Mouse (Mus musculus) hindbrain, embryonic 13.5 days (tissue): ENCODE results near the gene Prpf8. TPM values are rescaled to one million over a fixed set of nuclear protein-coding genes. Genes with fewer than 3 reads are reported as not detected.

Experiments used
- ATAC-seq: fragments of 200-750 bp; cut with Nextera tagmentation; 2 replicates; pipeline ENCODE4 v1.8.0; 2017; ENCODE audit warnings: moderate TSS enrichment; ENCODE audit not compliant: low FRiP score
- H3K27ac ChIP-seq: fragments of 300-500 bp; sonication (generic); 2 replicates; pipeline ENCODE4 v1.5.1; 2015; ENCODE audit warnings: inconsistent platforms, mild to moderate bottlenecking, moderate library complexity
- H3K27me3 ChIP-seq: fragments of 300-500 bp; sonication (generic); 2 replicates; pipeline ENCODE4 v1.6.1; 2015; ENCODE audit warnings: mild to moderate bottlenecking, inconsistent platforms
- H3K36me3 ChIP-seq: fragments of 300-500 bp; sonication (generic); 2 replicates; pipeline ENCODE4 v1.6.1; 2015; ENCODE audit warnings: mild to moderate bottlenecking, inconsistent platforms
- H3K4me1 ChIP-seq: fragments of 300-500 bp; sonication (generic); replicated peaks from 2 replicates; pipeline ENCODE4 v1.6.1; 2015; ENCODE audit warnings: inconsistent platforms
- H3K4me2 ChIP-seq: fragments of 300-500 bp; sonication (generic); 2 replicates; pipeline ENCODE4 v1.6.1; 2015; ENCODE audit warnings: inconsistent platforms, mild to moderate bottlenecking, moderate library complexity
- H3K4me3 ChIP-seq: fragments of 300-500 bp; sonication (generic); 2 replicates; pipeline ENCODE4 v1.5.1; 2015; ENCODE audit warnings: mild to moderate bottlenecking, inconsistent platforms
- H3K9ac ChIP-seq: fragments of 300-500 bp; sonication (generic); 2 replicates; pipeline ENCODE4 v1.6.1; 2015; ENCODE audit warnings: mild to moderate bottlenecking, inconsistent platforms
- H3K9me3 ChIP-seq: fragments of 300-500 bp; sonication (generic); 2 replicates; pipeline ENCODE4 v1.6.1; 2016; ENCODE audit warnings: inconsistent platforms
- WGBS: fragments of 180-500 bp; shearing (Covaris S2); methylation state at CpG from one replicate; pipeline ENCODE4 v1.1.7; 2015; 5-methylcytosine and 5-hydroxymethylcytosine counted together
- polyA plus RNA-seq: library from polyadenylated mRNA; unstranded; fragments of >200 nt; fragmentation: Nextera tagmentation; extraction: Ambion mirVana; gene quantifications from 2 replicates; pipeline ENCODE4 v1.2.1, GENCODE M21; 2015

Prpf8 gene
- polyA plus RNA-seq, 1 experiment from 2014 or later, result 49.2 TPM

DNA sequence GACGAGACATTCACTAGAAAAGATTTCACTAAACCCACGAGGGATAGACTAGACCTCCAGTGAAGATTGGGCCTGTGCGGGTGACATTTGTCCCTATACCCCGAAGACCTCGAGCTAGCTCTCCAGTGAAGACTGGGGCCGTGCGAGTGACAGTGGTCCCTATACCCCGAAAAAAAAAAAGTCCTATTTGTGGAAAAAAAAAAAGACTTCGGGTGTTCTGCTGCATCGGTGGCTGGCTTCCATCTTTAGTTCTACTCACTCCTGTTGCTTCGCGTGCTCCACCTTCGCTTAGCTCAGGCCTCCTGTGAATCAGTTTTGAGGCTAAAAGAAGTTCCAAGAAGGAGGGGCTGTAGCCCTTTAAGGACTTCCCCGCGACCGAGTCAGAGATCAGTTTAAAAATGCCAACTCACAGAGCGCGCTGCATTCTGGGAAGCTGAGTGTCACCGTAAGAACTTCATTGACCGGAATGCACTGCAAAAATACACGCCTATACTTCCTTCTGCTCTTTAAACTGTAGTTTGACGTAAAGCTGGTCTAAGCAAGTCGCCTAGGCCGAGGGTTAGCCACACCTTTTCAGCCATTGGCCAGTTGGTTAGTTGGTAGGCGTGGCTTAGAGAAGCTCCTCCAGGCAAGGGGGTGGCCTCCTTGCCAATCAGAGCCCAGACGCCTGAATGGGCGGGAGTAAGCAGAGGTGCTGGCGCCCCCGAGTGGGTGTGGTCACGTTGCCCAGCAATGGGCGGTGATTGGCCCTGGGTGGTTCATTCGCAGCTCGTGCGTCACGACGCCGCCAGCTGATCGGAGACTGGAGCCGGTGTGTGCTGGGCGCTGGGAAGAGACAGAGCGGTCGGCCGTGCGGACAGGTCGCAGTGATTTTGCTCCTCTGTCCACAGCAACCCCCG is 25.5 kb upstream of the Prpf8 start, which contains the start of gene Tlcd2:
Gene Tlcd2, plus strand, starts transcription at position 872 of the 899 bp plus-strand sequence.
- Histone ChIP-seq H3K9ac (peak within 1 kb of the TSS; percentile 81), H3K4me3 (peak within 1 kb of the TSS; percentile 76), H3K27me3 (no peaks in the 10 kb centered on the region), H3K4me1 (peaks cover 36% of the 10 kb centered on the region), H3K36me3 (peaks cover 17% of the 10 kb centered on the region), H3K27ac (peak within 1 kb of the TSS; percentile 87), H3K9me3 (no peaks in the 10 kb centered on the region), H3K4me2 (peak within 1 kb of the TSS; percentile 98)
- WGBS, result under 1% methylated on average over 46 of the region's 46 CpGs
- ATAC-seq, result peak; percentile 96

DNA sequence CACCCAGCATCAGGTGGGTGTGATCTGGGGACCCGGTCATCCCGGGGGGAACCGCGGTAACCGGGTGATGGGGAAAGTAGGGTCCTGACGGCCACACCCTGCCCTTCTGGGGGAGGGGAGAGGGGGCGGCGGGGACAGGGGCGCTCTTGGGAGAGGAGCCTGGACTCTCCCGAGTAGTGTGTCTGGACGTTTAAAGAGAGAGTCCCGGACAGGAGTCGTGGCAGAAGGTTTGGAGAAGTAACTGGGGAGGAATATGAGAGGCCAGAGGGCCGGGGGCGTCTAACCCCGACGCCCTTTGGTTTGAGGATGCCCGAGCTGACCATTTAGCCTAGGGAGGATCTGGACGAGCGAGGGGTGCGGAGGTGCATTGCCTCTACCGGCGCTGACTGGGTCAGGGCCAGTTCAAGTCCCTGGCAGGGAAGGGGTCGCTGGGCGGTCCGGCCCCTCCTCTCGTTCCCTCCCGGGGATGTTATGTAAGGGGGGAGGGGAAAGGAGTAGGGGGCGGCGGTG is 24.8 kb upstream of the Prpf8 start:
- Histone ChIP-seq H3K9me3 (no peaks in the 10 kb centered on the region), H3K27me3 (0 out of 2 replicates have a peak, but pooled peaks cover 1% of the 10 kb centered on the region), H3K4me2 (peak overlapping the region; percentile 98), H3K4me3 (peak overlapping the region; percentile 76), H3K4me1 (peaks cover 36% of the 10 kb centered on the region), H3K36me3 (peaks cover 20% of the 10 kb centered on the region), H3K27ac (peak overlapping the region; percentile 78), H3K9ac (peak overlapping the region; percentile 81)
- peak; percentile 50 for ATAC-seq
- WGBS, result under 1% methylated on average over 30 of the region's 30 CpGs

DNA sequence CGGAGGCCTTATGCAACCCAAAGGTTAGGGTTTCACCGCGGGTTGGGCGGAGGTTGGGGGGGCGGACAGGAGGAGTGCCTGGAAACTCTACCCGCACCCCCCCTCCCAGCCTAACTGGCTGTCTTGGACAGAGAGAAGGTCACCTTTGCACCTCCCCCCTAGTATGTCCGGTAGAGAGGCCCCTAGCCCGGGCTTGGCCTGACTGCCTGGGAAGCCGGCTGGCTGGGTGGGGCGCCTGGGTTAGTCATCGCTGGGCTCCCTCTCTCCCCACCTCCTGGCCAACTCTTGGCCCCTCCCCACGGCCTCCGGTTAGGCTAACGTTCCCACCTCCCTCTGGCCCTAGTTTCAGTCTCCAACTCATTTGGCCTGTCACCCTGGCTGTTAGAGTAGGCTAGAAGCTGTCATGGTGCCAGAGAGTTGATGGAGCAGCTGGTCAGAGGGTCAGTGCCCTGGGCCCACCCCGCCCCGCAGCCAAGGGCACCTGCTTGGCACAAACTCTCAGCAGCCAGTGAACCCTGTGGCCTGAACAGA is 24.3 kb upstream of the Prpf8 start:
- Histone ChIP-seq H3K27me3 (0 out of 2 replicates have a peak, but pooled peaks cover 5% of the 10 kb centered on the region), H3K36me3 (peaks cover 23% of the 10 kb centered on the region), H3K9me3 (no peaks in the 10 kb centered on the region), H3K9ac (peak overlapping the region; percentile 81), H3K4me2 (peak overlapping the region; percentile 98), H3K27ac (peak overlapping the region; percentile 78), H3K4me1 (peaks cover 36% of the 10 kb centered on the region), H3K4me3 (peak overlapping the region; percentile 76)
- 6% methylated on average over 14 of the region's 16 CpGs for WGBS
- no peak for ATAC-seq

DNA sequence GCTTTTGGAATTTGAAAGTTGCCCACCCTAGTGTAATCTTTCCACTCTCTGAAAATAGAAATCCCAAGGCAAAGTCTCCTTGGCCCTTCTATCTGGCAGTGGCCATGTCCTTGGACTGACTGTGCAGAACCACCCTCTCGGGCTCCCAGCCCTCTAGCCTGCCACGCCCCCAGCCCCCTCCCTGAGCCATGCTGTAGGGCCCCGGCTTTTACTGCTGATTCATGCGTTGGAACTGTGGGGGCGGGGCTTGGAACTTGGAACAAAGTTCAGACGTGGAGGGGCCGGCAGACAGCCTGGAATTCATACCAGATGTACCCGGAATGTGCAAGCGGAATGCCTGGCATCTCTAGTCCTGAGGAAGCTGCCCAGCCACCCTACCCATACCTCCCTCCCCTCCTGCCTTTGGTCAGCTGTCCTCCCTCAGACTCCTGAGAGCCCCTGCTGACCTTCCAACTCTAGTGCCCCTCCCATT is 23.7 kb upstream of the Prpf8 start:
- Histone ChIP-seq H3K36me3 (peaks cover 23% of the 10 kb centered on the region), H3K9ac (peak overlapping the region; percentile 81; the same call in 1 of the 2 replicates), H3K4me2 (peak overlapping the region; percentile 98), H3K4me1 (peaks cover 42% of the 10 kb centered on the region), H3K9me3 (no peaks in the 10 kb centered on the region), H3K27me3 (0 out of 2 replicates have a peak, but pooled peaks cover 8% of the 10 kb centered on the region), H3K27ac (peak overlapping the region; percentile 78; the same call in 1 of the 2 replicates), H3K4me3 (peak overlapping the region; percentile 76)
- 7% methylated on average over 9 of the region's 9 CpGs for WGBS
- no peak for ATAC-seq

DNA sequence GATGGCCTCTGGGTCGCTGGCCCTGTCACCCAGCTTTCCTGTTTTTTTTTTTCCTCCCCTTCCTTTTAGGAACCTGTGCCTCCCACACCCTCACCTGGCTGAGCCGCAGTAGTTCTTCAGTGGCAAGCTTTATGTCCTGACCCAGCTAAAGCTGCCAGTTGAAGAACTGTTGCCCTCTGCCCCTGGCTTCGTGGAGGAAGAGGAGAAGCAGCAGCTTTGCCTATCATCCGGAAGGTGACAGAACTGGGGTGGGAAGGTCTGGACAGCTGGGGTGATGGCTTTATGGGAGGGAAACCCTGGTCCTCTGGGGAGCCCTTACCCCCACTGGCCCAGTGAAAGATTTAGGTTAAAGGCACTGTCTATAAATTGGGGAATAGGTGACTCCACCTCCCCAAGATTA is 23.0 kb upstream of the Prpf8 start:
- Histone ChIP-seq H3K27me3 (0 out of 2 replicates have a peak, but pooled peaks cover 14% of the 10 kb centered on the region), H3K4me2 (no peak overlapping the region; the same call in 1 of the 2 replicates), H3K4me1 (peaks cover 44% of the 10 kb centered on the region), H3K9me3 (no peaks in the 10 kb centered on the region), H3K36me3 (peaks cover 23% of the 10 kb centered on the region), H3K4me3 (no peak overlapping the region), H3K27ac (no peak overlapping the region), H3K9ac (no peak overlapping the region)
- 76% methylated on average over 4 of the region's 4 CpGs for WGBS
- ATAC-seq, result no peak

DNA sequence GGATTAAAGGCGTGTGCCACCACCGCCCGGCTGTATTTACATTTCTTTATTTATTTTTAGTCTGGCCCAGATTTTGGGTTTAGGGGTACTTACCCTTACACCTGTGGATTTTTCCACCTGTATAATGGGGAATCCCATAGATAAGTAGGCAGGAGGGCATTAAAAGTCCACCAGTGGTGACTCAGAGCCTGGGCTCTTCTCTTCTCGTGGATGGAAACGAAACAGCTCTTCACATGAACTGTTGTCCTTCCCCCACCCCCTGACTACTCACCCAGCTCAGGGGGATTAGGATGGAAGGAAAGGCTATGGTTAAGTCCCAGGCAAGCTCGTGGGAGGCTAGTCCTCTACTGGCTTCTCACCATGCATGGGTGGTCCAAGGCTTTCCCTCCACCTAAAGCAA is 22.2 kb upstream of the Prpf8 start:
- Histone ChIP-seq H3K9ac (no peak overlapping the region), H3K4me1 (peaks cover 42% of the 10 kb centered on the region), H3K4me2 (no peak overlapping the region), H3K4me3 (no peak overlapping the region), H3K9me3 (no peaks in the 10 kb centered on the region), H3K27me3 (0 out of 2 replicates have a peak, but pooled peaks cover 16% of the 10 kb centered on the region), H3K36me3 (peaks cover 23% of the 10 kb centered on the region), H3K27ac (no peak overlapping the region)
- ATAC-seq, result no peak
- WGBS, result 89% methylated on average over 6 of the region's 6 CpGs

DNA sequence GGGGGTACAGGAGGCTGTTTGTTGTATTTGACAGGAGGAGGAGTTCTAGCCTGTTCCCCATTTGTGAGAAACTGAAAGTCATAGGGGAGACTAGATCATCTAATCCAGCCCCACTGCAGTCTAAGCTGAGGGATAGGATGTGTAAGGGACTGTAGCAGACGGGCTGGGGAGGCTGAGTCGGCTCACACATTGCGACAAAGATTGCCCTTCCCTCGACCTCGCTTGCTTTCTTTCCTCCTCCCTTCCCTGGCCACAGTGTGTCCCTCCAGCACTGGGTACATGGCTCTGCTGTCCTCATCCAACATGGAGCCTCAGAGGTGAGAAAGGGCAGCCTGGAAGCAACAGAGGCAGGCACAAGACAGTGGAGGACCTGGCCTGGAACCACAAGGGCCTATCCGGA is 21.6 kb upstream of the Prpf8 start:
- Histone ChIP-seq H3K9ac (no peak overlapping the region), H3K9me3 (no peaks in the 10 kb centered on the region), H3K4me2 (no peak overlapping the region), H3K27ac (no peak overlapping the region), H3K36me3 (peaks cover 23% of the 10 kb centered on the region), H3K27me3 (0 out of 2 replicates have a peak, but pooled peaks cover 19% of the 10 kb centered on the region), H3K4me3 (no peak overlapping the region), H3K4me1 (peaks cover 36% of the 10 kb centered on the region)
- no peak for ATAC-seq
- 90% methylated on average over 6 of the region's 6 CpGs for WGBS

DNA sequence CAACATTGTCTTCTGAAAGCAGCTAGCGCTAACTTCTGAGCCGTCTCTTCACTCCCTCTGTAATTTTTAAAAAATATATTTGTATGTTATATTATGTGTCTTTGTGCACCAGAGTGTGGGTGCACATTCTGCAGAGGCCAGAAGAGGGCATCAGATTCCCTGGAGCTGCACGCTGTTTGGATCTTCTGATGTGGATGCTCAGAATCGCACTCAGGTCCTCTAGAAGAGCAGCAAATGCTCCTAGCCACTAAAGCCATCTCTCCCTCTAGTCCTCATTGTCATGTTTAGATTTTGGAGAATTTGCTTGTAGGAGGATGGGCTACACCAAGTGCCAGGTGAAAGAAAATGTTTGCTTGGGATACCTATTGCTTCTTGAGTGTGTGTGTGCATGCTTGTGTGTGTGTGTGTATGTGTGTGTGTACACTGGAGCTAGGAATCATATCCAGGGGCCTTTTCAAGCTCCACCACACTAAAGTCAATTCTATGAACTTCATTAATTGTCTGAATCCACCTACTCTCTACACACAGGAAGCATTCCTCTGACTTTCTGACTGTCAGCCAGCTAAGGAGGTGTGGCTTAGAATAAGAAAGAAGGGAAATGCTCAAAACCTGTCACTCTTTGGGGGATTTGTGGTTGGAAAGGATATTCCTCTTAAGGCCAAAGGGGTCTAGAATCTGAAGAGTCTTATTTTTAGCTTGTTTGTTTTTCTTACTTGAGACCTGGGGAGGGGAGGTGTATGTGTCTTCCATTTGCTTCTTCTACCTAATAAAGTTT is 19.7 kb upstream of the Prpf8 start:
- peaks cover 26% of the 10 kb centered on the region for H3K4me1 ChIP-seq
- peaks cover 23% of the 10 kb centered on the region for H3K36me3 ChIP-seq
- no peak overlapping the region for H3K4me2 ChIP-seq
- no peak overlapping the region for H3K27ac ChIP-seq
- WGBS, result 96% methylated on average over 4 of the region's 4 CpGs
- H3K4me3 ChIP-seq, result no peak overlapping the region
- H3K9ac ChIP-seq, result no peak overlapping the region
- no peaks in the 10 kb centered on the region for H3K9me3 ChIP-seq
- 0 out of 2 replicates have a peak, but pooled peaks cover 19% of the 10 kb centered on the region for H3K27me3 ChIP-seq
- ATAC-seq, result no peak

DNA sequence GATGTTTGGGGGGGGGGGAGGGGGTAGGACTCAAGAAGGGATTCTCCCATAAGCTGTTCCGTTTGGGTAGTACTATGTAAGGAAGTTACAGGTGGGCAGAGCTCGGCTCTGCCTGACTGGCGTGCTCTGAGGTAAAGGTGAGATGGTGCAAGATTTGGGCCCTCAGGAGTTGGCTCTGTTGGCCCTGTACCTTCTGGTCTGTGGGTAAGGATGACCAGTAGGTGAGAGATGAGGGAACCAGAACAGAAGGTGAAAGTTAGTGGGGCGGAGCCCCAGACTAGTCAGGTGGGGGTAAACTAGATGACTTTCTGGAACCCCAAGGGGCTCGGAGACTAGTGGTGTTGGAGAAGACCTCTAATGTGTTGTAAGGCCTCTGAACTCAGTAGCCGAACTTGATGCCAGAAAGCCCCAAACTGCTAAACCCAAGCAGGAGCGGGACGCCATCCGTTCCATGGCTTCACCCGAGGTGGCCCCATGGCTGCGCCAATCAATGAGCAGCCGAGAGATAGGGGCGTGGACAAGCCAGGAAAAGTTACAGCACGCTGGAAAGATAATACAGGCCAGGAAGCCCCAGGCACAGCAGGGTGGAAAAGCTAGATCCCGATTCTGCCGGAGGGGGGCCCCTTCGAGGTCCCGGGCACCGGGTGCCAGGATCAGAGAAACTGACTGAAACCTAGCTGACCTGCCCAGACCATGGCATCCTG is 19.0 kb upstream of the Prpf8 start:
- Histone ChIP-seq H3K4me1 (peaks cover 19% of the 10 kb centered on the region), H3K9me3 (no peaks in the 10 kb centered on the region), H3K36me3 (peaks cover 23% of the 10 kb centered on the region), H3K4me2 (peak overlapping the region; percentile 57), H3K27me3 (0 out of 2 replicates have a peak, but pooled peaks cover 19% of the 10 kb centered on the region), H3K27ac (no peak overlapping the region), H3K9ac (peak overlapping the region; percentile 63), H3K4me3 (peak overlapping the region; percentile 31)
- ATAC-seq, result no peak
- WGBS, result 18% methylated on average over 19 of the region's 19 CpGs

DNA sequence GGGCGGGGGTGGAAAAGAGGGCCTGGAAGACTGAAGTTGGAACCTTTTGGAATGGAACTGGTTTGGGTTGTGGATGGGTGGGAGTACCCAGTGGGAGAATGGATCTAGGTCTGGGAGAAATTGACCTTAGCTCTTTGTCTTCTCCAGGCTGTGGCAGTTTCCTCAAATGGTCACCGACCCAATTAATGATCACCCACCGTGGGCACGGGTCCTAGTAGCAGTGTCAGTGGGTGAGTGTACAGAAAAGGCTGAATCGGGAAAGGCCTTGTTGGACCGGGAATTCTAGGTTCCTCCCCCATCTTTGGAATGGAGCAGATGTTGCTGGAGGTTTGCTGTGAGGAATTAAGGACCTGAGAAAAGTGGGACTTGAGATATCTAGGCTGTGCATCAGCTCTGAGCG is 18.2 kb upstream of the Prpf8 start:
- peaks cover 11% of the 10 kb centered on the region for H3K4me1 ChIP-seq
- peak overlapping the region; percentile 63; the same call in 1 of the 2 replicates for H3K9ac ChIP-seq
- H3K36me3 ChIP-seq, result peaks cover 23% of the 10 kb centered on the region
- no peak overlapping the region for H3K27ac ChIP-seq
- ATAC-seq, result no peak
- H3K9me3 ChIP-seq, result no peaks in the 10 kb centered on the region
- peak overlapping the region; percentile 57 for H3K4me2 ChIP-seq
- 69% methylated on average over 7 of the region's 7 CpGs for WGBS
- H3K27me3 ChIP-seq, result 0 out of 2 replicates have a peak, but pooled peaks cover 19% of the 10 kb centered on the region
- peak overlapping the region; percentile 31 for H3K4me3 ChIP-seq

DNA sequence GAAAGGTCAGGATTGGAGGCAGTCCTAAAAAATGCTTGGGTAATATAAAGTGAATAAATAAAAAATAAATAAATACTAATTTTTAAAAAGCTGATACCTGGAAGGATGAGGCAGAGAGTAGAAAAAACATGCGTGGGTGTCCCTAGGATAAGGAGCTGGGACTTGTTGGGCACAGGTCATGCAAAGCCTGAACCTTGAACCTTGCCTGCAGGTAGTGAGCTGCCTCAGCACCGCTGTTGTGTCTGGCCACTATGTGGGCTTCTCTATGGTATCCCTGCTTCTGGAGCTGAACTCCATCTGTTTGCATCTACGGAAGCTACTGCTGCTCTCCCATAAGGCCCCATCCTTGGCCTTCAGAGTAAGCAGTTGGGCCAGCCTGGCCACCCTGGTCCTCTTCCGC is 17.4 kb upstream of the Prpf8 start:
- 90% methylated on average over 4 of the region's 4 CpGs for WGBS
- peaks cover 23% of the 10 kb centered on the region for H3K36me3 ChIP-seq
- no peak for ATAC-seq
- H3K9me3 ChIP-seq, result no peaks in the 10 kb centered on the region
- H3K27ac ChIP-seq, result no peak overlapping the region
- H3K4me3 ChIP-seq, result no peak overlapping the region
- H3K4me1 ChIP-seq, result peaks cover 8% of the 10 kb centered on the region
- no peak overlapping the region for H3K9ac ChIP-seq
- no peak overlapping the region for H3K4me2 ChIP-seq
- 0 out of 2 replicates have a peak, but pooled peaks cover 19% of the 10 kb centered on the region for H3K27me3 ChIP-seq
